Mouse (Mus musculus): Measurements from ENCODE around the gene Arl15. TPM values are rescaled to one million over a fixed set of nuclear protein-coding genes. Genes with fewer than 3 reads are reported as not detected.

Gene Arl15
- polyA plus RNA-seq, 1 experiment from 2014 or later, result 10.8 TPM

DNA sequence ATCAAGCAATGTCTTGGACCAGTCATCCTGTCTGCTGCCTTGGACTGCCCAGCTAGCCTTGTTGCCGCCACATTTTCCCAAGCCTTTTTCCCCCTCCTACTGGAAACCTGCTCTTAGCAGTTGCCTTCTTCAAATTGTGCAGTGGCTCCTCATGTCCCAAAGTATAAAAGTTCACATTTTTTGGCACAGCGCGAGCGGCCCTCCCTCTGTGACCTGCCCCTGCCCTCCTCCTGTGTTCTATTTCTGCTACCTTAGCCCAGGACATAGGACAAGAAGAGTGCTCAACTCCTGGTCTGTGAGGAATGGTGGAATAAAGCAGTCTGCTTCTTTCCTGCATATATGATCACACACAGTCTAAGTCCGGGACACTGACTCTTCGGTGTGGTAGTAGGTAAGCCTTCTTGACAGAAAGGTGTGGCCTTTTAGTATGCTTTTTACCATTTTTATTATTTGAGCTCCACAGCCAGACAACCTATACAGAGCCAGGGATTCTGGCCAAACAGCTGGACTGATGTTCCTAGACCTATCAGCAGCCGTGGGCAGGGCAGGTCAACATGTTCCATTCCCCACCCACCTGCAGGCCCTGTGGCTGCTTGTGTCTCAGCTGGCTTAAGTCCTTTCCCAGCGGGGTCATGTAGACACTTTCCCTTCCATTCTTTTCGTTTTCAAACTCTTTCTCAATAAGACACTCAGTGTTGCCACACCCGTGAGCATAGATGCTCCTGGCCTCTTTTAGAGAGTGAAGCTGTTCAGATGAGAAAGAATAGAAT, 293.6 kb downstream of the Arl15 start:
- 90% methylated on average over 10 of the region's 10 CpGs for WGBS
- H3K4me2 ChIP-seq (ENCODE audit: low read length), result no peak overlapping the region
- DNase-seq (ENCODE audit: low spot score) (no peak), ATAC-seq (replicated peaks; ENCODE audit: low FRiP score, low read depth) (no peak)
- H3K27ac ChIP-seq, result no peak overlapping the region
- no peaks in the 10 kb centered on the region for H3K36me3 ChIP-seq (ENCODE audit: insufficient read depth, low read length)
- no peak overlapping the region for H3K9ac ChIP-seq (ENCODE audit: low read depth, low read length)
- no peak overlapping the region for H3K4me3 ChIP-seq (replicated peaks; ENCODE audit: low read depth, low read length)
- H3K4me1 ChIP-seq (replicated peaks; ENCODE audit: insufficient read depth, low read length), result no peaks in the 10 kb centered on the region
- TF ChIP-seq CTCF (IDR thresholded peaks at IDR 0.05; ENCODE audit: low read depth), result no peak
- no peaks in the 10 kb centered on the region for H3K9me3 ChIP-seq (replicated peaks; ENCODE audit: low read length)
- H3K27me3 ChIP-seq (ENCODE audit: insufficient read depth, low read length), result no peaks in the 10 kb centered on the region

DNA sequence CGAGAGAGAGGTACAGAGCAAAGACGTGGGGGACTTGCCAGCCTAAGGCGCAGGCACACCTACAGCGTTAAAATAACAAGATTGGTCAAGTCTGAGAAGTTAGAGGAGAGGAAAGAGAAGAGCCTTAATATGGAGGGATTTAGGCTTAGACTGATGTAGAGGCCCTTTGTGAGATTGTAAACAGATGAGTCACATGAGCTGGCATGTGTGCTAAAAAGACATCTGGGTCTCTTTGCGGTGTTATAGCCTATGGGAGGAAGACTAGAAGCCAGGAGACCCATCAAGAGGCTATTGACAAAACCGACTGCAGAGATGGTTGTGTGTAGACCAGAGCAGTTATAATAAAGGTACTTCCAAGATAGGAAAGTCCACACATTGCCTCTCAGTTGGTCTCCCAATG, 296.5 kb downstream of the Arl15 start:
- DNase-seq (ENCODE audit: low spot score) (no peak), ATAC-seq (replicated peaks; ENCODE audit: low FRiP score, low read depth) (no peak)
- 91% methylated on average over 6 of the region's 6 CpGs for WGBS
- no peaks in the 10 kb centered on the region for H3K27me3 ChIP-seq (ENCODE audit: insufficient read depth, low read length)
- H3K27ac ChIP-seq, result no peak overlapping the region
- no peak overlapping the region for H3K4me2 ChIP-seq (ENCODE audit: low read length)
- no peaks in the 10 kb centered on the region for H3K36me3 ChIP-seq (ENCODE audit: insufficient read depth, low read length)
- H3K4me1 ChIP-seq (replicated peaks; ENCODE audit: insufficient read depth, low read length), result no peaks in the 10 kb centered on the region
- TF ChIP-seq CTCF (IDR thresholded peaks at IDR 0.05; ENCODE audit: low read depth), result no peak
- H3K9ac ChIP-seq (ENCODE audit: low read depth, low read length), result no peak overlapping the region
- H3K4me3 ChIP-seq (replicated peaks; ENCODE audit: low read depth, low read length), result no peak overlapping the region
- no peaks in the 10 kb centered on the region for H3K9me3 ChIP-seq (replicated peaks; ENCODE audit: low read length)

DNA sequence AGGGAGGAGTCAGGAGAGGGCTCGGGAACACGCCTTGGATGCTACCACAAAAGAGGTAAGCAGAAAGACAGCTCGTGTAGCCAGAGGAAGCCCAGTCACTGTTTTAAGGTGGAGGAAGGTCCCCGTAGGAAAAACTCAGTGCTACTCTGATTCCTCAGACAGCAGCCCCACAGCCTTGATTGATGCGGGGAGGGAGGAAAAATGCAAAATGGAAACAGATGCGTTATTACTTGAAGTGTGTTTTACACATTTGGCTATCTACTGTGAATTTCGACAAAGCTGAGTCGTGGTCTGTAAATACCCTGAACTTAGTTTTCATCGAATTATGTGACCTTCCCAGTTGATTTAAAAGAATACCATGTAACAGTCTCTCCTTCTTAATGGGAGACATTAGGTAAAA, 296.9 kb downstream of the Arl15 start:
- no peak overlapping the region for H3K9ac ChIP-seq (ENCODE audit: low read depth, low read length)
- H3K9me3 ChIP-seq (replicated peaks; ENCODE audit: low read length), result no peaks in the 10 kb centered on the region
- no peak for ATAC-seq (replicated peaks; ENCODE audit: low FRiP score, low read depth)
- H3K27me3 ChIP-seq (ENCODE audit: insufficient read depth, low read length), result no peaks in the 10 kb centered on the region
- no peak overlapping the region for H3K4me3 ChIP-seq (replicated peaks; ENCODE audit: low read depth, low read length)
- H3K36me3 ChIP-seq (ENCODE audit: insufficient read depth, low read length), result no peaks in the 10 kb centered on the region
- no peak overlapping the region for H3K4me2 ChIP-seq (ENCODE audit: low read length)
- no peak overlapping the region for H3K27ac ChIP-seq
- WGBS, result 78% methylated on average over 9 of the region's 9 CpGs
- no peak for TF ChIP-seq CTCF (IDR thresholded peaks at IDR 0.05; ENCODE audit: low read depth)
- DNase-seq (ENCODE audit: low spot score), result no peak
- H3K4me1 ChIP-seq (replicated peaks; ENCODE audit: insufficient read depth, low read length), result no peaks in the 10 kb centered on the region

DNA sequence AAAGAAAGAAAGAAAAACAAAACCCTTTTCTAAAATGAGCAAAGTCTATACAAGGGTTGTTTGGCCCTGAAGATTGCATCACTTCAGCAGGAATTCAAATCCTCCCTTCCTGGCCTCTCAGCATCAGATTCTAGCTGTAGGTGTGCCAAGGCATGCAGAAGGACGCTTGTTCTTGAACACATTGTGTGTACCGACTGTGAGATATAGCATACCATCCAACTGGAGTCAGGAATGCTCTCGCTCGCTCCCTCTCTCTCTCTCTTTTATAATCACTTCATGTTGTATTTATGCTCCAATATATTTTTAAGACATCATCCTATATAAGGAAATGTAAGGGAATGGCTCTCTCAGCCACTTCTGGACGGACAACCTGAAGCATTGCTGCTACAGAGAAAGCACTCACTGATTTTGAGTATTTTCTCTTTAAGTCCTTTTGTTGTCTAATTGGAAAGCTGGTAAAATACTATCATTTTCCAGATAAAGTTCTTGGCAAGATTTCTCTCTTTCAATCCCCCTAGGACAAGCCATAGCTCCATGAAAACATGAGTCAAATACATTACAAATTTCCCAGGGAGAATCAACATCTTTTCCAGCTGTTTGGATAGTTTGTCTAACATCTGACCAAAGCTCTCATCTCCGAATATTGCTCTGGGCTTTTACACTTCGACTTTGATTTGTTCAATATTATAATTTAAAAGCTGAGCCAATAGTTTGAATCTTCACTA, 300.0 kb downstream of the Arl15 start:
- TF ChIP-seq CTCF (IDR thresholded peaks at IDR 0.05; ENCODE audit: low read depth), result no peak
- no peak for ATAC-seq (replicated peaks; ENCODE audit: low FRiP score, low read depth)
- no peak for DNase-seq (ENCODE audit: low spot score)
- H3K4me3 ChIP-seq (replicated peaks; ENCODE audit: low read depth, low read length), result no peak overlapping the region
- no peak overlapping the region for H3K9ac ChIP-seq (ENCODE audit: low read depth, low read length)
- H3K4me2 ChIP-seq (ENCODE audit: low read length), result no peak overlapping the region
- no peaks in the 10 kb centered on the region for H3K36me3 ChIP-seq (ENCODE audit: insufficient read depth, low read length)
- WGBS, result 86% methylated on average over 7 of the region's 7 CpGs
- no peaks in the 10 kb centered on the region for H3K4me1 ChIP-seq (replicated peaks; ENCODE audit: insufficient read depth, low read length)
- no peak overlapping the region for H3K27ac ChIP-seq
- H3K9me3 ChIP-seq (replicated peaks; ENCODE audit: low read length), result no peaks in the 10 kb centered on the region
- no peaks in the 10 kb centered on the region for H3K27me3 ChIP-seq (ENCODE audit: insufficient read depth, low read length)

DNA sequence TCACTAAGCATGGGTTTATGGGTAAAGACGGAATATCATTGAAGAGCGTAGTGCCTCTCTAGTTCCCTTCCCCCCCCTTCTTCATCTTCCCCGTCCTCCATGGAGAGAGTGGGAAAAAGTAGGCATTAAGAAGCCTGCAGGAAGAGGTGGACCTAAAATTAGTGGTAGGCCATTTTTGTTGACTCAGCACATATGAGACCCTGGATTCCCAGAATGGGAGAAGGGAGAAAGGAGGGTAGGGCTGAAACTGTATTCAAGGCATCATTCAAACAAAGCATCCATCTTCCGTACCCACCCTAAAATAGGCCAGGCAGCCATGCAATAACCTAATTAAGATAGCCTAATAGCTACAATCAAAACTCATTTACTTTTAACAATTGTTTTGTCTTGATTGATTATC, 301.1 kb downstream of the Arl15 start:
- DNase-seq (ENCODE audit: low spot score) (no peak), ATAC-seq (replicated peaks; ENCODE audit: low FRiP score, low read depth) (no peak)
- Histone ChIP-seq H3K36me3 (ENCODE audit: insufficient read depth, low read length) (no peaks in the 10 kb centered on the region), H3K4me2 (ENCODE audit: low read length) (no peak overlapping the region), H3K4me1 (replicated peaks; ENCODE audit: insufficient read depth, low read length) (no peaks in the 10 kb centered on the region), H3K27ac (no peak overlapping the region), H3K9ac (ENCODE audit: low read depth, low read length) (no peak overlapping the region), H3K27me3 (ENCODE audit: insufficient read depth, low read length) (no peaks in the 10 kb centered on the region), H3K4me3 (replicated peaks; ENCODE audit: low read depth, low read length) (no peak overlapping the region), H3K9me3 (replicated peaks; ENCODE audit: low read length) (no peaks in the 10 kb centered on the region)
- WGBS, result 92% methylated on average over 4 of the region's 4 CpGs
- no peak for TF ChIP-seq CTCF (IDR thresholded peaks at IDR 0.05; ENCODE audit: low read depth)

DNA sequence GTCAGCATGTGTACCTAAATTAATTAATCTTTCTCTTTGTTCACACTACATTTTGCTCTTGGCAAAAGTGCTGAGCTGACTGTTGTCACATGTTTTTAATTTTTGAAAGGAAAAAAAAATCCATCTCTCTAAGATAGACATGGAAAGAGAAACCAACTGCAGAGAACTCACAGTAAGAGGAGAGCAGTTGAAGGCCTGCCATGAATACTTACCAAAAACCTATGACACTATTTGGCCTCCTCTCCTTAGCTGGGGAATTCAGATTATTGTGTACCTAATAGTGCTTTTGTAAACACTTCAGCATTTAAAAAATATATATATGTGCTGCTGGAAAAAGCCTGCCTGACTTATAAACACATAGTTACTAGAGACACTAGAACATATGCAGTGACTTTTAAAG, 302.1 kb downstream of the Arl15 start:
- Histone ChIP-seq H3K4me2 (ENCODE audit: low read length) (no peak overlapping the region), H3K4me3 (replicated peaks; ENCODE audit: low read depth, low read length) (no peak overlapping the region), H3K9me3 (replicated peaks; ENCODE audit: low read length) (no peaks in the 10 kb centered on the region), H3K27me3 (ENCODE audit: insufficient read depth, low read length) (no peaks in the 10 kb centered on the region), H3K9ac (ENCODE audit: low read depth, low read length) (no peak overlapping the region), H3K4me1 (replicated peaks; ENCODE audit: insufficient read depth, low read length) (no peaks in the 10 kb centered on the region), H3K36me3 (ENCODE audit: insufficient read depth, low read length) (no peaks in the 10 kb centered on the region), H3K27ac (no peak overlapping the region)
- TF ChIP-seq CTCF (IDR thresholded peaks at IDR 0.05; ENCODE audit: low read depth), result no peak
- ATAC-seq (replicated peaks; ENCODE audit: low FRiP score, low read depth) (no peak), DNase-seq (ENCODE audit: low spot score) (no peak)

All from kidney, postnatal 0 days (tissue).